In the genomic region with DNA sequence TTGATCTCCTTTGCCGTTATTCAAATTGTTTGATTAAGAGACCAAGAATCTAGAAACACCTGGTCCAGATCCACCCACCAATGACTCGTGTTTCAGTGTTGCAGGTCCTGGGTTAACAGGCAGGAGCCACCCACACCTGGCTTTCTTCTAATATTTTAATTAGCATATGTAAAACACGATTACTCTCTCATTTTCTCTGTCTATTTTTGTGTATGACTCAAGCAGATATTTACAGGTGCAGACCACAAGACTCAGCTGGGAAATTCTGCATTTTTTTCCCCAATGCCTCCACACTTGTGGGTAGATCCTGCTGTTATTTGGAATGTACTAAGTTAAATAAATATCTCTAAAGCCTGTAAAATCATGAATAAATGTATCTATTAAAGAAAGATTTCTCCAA, we compare ENCODE assay signal across 13 mouse cellular contexts.
"Had no signal": no experiment of that assay in that cellular context is flagged by ENCODE, and none has a peak within 500 bp of the region (broad histone marks: within the 10 kb centered on the region; RNA-seq: fewer than 3 reads in every experiment).

No protein-coding gene starts in this region.

- DNase-seq: kidney, adult 11 months; kidney, adult 8-10 months; kidney, postnatal 10 days; kidney, postnatal 36 days; liver, embryonic 13.5 days; lung, adult 2 months; lung, postnatal 14 days; lung, postnatal 4 days; midbrain, embryonic 14.5 days; thymus, postnatal 25 days had no signal

- H3K4me3 ChIP-seq: intestine, embryonic 15.5 days; kidney, embryonic 15.5 days; liver, embryonic 13.5 days had no signal

- H3K27ac ChIP-seq: intestine, embryonic 15.5 days; kidney, embryonic 15.5 days; liver, embryonic 13.5 days; stomach, postnatal 0 days had no signal
